Mouse (Mus musculus): ENCODE measurements around the gene Ece1. TPM values are rescaled to one million over a fixed set of nuclear protein-coding genes. Genes with fewer than 3 reads are reported as not detected.

Gene Ece1
- total RNA-seq, 2 experiments from 2014 or later: 51.8 to 53.6 TPM

- DNase-seq: no peak
These were observed 56.5 kb downstream of the Ece1 start for GRCm38 (mm10) chr4:137918559-137918958.

GRCm38 (mm10) chr4:137919116-137919515, 57.1 kb downstream of the Ece1 start:
- no peak for DNase-seq

GRCm38 (mm10) chr4:137920005-137920404, 58.0 kb downstream of the Ece1 start:
- DNase-seq: no peak

DNA sequence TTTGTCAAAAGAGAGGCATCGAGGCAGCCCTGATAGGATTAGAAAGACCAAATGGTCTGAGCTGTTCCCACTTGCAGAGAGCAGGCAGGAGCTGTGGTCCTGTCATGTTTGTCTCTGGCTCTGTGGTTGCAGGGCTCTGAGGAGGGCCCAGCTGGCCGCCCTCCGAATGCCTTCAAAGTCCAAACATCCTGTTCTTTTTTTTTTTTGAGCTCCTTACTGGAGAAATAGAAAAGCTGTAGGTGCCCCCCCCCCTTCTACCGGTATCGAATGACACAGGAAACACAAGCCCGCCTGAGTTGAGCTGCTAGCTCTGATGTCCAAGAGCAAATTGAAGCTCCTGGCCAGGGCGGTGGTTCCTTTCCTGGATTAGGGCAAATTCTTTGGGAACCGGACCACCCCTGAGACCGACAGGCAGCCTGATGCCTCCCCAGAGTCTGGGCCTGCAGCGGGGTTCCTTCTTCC, 58.5 kb downstream of the Ece1 start:
- no peak for DNase-seq

DNA sequence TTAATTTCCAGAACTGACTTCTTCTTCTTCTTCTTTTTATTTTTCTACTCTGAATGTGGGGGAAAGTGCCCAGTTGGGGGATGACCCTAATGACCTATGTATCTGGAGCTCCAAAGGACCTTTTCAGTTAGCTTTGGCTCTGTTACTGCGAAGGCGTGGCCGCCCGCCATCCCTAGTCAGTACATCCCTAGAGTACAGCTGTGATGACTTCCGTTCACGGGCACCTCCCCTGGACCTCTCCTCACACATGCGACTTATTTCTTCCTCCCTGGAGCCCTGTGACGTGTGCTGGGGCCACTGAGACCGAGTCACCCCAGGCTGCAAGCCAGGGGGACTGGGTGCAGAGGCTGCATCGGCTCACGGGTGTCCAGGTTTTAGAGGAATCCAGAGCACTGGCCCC, 59.5 kb downstream of the Ece1 start:
- DNase-seq: no peak

GRCm38 (mm10) chr4:137923052-137923451, 61.0 kb downstream of the Ece1 start:
- no peak for DNase-seq

GRCm38 (mm10) chr4:137925176-137925575, 63.1 kb downstream of the Ece1 start:
- no peak for DNase-seq

DNA sequence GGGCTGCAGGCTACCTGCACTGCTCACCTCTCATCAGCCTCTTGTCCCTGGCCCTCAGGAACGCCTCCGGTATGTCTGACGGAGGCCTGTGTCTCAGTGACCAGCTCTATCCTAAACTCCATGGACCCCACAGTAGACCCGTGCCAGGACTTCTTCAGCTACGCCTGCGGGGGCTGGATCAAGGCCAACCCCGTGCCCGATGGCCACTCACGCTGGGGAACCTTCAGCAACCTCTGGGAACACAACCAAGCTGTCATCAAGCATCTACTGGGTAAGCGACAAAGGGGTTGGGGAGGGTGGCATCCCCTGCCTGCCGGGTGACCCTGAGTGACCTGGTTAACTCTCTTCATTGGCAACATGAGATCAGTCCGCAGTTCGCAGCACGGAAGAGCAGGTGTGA, 64.1 kb downstream of the Ece1 start:
- no peak for DNase-seq

DNA sequence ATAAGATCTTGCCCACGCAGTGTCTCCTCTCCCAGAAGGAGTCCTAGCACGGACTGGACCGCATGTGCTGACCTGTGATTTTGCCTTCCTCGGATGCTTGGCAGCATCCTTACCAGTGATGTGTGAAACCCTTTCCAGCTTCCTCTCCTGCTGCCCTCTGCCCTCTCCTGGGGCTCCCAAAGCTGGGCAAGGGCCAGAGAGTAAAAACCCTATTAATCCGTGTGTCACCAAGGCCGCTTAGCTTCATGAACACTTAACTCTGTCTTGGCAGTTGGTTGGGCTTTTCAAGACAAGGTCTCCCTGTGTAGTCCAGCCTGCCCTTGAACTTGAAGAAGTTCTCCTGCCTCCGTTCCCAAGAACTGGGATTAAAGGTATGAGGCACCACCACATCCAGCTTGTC, 65.1 kb downstream of the Ece1 start:
- no peak for DNase-seq

DNA sequence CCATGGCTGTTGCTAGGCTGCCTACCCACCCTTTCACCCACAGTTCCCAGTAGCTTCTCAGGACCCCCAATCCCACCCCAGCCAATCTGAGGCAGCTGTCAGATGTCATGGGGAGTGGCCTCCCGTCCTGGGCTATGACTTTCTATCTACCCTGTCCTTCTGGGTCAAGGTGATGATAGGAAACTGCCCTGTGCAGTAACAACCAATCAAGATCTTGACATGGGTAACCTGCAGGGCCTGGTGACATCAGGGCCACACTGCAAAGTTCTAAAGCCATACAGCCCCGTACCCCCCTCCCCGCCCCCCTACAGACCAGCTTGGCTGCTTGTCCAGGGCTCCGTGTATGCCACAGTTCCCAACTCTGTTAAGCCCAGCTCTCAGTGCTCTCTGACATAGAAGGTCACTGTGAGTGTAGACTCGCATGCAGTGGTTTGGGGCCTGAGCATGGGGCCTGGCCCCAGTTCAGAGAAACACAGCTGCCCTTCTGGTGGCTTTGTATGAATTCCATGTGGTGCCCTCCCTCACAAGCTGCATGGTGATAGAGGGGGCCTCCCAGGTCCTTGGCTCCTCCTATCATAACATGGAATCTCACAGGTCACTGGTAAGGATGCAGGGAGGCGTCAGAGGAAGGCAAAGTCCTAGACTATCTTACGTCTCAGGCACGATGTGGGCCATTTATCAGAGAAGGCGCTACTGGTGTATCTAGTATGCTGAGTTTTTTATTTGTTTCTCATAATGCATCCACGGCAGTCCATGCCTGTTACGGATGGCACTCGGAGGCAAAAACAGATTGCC, 65.9 kb downstream of the Ece1 start:
- no peak for DNase-seq

DNA sequence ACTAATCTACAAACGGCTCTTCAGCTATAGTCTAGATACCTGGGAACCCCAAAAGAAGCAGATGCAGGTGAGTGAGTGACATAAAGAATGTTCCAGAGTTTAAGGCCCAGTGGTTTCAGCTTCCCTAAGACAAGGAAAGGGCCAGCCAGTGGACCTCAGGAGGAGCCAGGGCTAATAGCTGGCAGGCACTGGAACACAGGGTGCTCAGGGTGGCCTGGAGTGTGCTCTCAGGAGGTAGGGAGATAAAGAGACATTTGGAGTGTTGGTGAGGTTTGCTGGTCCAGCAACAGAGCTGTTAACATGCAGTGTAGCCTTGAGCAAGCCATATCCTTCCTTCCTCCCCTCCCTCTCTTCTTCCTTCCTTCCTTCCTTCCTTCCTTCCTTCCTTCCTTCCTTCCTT, 66.8 kb downstream of the Ece1 start:
- no peak for DNase-seq

DNA sequence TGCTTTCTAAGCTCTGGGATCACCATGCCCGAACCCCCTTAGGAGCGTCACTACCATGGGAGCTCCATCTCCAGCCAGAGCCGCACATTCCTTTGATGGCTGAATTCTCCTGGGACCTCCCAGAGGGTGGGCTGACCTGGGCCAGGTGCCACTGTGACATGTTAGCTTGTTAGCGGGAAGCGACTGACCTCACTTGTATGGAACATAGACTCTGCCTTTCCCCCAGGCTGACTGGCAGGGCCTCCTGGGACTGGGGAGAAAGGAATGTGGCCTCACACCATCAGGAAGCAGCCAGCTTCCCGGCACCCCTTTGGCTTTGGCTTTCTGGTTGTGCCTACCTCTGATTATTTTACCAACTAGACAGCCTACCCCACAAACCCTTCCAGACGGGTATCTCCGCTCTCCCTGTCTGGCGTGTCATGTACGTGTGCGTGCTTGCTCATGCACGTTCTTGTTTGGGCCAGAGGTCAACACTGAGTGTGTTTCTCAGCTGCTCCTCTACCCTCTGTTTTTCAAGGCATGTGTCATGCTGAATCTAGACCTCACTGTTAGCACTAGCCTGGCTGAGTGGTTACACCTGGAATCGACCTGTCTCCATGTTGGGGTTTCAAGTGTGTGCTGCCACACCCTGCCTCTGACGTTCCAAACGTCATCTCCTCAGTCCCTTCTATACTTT, 67.4 kb downstream of the Ece1 start:
- DNase-seq: no peak

GRCm38 (mm10) chr4:137930500-137931008, 68.5 kb downstream of the Ece1 start:
- DNase-seq: no peak

- DNase-seq: peak; percentile 42
These were observed 69.1 kb downstream of the Ece1 start for GRCm38 (mm10) chr4:137931009-137931757.

- no peak for DNase-seq
These were observed 70.6 kb downstream of the Ece1 start for GRCm38 (mm10) chr4:137932554-137933178.

- DNase-seq: no peak
These were observed 71.3 kb downstream of the Ece1 start for GRCm38 (mm10) chr4:137933328-137933727.

DNA sequence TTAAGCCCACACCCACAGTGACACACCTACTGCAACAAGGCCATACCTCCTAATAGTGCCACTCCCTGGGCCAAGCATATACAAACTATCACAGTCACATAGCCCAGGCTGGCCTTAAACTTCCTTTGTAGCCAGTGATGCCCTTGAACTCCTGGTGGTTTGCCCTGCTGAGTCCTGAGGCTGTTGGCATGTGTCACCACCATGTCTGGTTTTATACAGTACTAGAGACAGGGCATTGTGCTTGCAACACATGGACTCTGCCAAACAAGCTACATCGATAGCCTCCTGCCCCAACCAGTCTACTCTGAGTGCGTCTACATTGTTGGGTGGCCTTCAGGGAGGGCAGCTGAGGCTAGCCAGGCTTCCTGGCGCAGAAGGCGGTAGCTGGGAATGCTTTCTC, 74.1 kb downstream of the Ece1 start:
- DNase-seq: no peak

DNA sequence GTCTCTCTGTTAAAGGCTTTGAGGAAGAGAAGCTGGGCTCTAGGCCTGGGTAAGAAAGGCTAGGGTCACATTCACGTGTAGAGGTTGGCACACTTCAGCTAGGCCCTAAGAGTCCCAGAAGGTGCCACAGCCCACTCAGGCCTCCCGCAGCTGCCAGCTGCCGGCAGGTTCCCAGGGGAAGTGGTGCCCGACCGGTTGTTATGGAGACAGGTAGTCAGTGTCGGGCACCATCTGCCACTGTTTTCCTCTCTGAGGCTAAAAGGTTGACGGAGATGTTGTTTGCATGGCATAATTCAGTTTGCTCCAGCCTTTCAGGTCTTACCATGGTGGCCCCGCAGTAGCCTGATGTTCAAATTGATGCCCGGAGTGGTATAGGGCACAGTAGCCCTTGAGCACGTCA, 78.0 kb downstream of the Ece1 start:
- DNase-seq: no peak

DNA sequence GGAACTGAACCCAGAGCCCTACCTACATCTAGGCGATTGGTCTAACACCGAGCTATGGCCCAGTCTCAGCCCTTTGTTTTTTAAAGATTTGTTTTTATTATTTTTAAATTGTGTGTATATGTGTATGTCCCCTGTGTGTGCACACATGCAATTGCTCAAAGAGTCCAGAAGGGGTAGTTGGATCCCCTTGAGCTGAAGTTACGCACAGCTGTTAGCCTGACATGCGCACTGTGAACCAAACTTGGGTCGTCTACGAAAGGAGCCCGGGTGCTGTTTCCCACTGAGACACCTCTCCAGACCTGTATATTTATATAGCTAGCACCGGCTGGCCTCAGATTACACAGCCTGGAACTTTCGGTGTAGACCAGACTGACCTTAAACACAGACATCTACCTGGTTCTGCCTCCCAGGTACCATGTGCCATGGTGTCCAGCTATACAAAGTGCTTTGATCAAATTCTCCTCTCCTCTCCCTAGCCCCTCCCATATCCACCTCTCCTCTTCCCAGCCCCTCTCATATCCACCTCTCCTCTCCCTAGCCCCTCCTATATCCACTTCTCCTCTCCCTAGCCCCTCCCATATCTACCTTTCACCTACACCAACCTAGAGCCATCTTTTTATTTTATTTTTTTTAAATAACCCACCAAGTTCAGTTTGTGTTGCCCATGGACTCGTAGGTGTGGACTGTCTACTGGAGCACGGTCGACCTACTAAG, 79.3 kb downstream of the Ece1 start:
- DNase-seq: no peak

DNA sequence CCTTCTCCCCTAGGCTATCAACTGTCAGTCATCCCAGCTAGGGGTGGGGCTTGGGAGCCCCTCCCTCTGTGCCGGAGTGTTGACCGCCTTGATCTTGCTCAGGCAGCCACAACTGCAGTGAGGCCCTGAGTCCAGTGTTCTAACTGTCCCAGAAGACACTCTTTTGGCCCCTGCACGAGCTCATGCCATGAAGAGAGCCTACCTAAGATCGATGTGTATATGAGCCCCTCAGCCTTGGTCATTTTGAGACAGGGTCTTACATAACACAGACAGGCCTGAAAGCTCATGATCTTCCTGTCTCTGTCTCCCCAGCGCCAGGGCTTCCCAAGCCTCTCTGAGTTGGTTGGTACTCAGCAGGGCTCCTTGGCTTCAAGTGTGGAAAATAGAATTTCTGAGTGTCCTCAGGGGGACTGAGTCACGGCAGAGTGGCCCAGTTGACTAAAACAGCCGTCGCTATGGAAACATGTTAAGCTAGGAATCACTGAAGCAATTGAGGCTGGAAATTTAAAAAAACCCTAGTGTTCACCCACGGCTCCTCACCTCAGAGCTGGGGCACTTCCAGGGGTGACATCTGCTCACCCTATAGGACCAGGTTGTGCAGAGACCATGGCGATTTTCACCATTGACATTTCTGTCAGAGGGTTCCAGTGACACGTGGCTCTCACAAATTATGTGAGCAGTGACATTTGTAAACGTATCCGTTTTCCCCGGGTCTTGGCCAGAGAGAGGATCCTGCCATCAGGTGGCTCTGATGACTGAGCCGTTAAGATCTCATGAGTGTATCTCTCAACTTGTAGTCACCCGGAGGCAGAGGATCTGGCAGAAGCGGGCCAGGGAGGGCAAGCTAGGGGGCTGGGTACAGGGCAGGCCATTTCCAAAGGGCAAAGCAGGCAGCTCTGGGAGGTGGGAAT, 80.1 kb downstream of the Ece1 start:
- no peak for DNase-seq
